Mouse (Mus musculus) embryonic stem cell, embryonic (primary cell): ENCODE data around the gene Upk1a.

Source experiments
- CTCF ChIA-PET, 4 experiments: fragments of 300-600 bp in 2 of 4; fragments of 350-600 bp in 2 of 4; sonication (Branson Sonifier 250); formaldehyde crosslinking; loops; one replicate each; lab custom pipeline; 2022; ENCODE audit warnings: inconsistent platforms in 2 of 4; lab: Charles Lee
- POLR2A ChIA-PET, 4 experiments: fragments of 300-600 bp in 2 of 4; fragments of 350-600 bp in 2 of 4; sonication (Branson Sonifier 250); formaldehyde crosslinking; loops; one replicate each; lab custom pipeline; 2022; ENCODE audit warnings: antibody characterized with exemption in 4 of 4, inconsistent platforms in 1 of 4; lab: Charles Lee

The Upk1a gene

GRCm38 (mm10) chr7:30614454-30614853 is 1.8 kb upstream of the Upk1a start:
- CTCF ChIA-PET, result interaction anchor here (0.6 to 3.2 kb wide), 32 partner anchors 10 to 1459 kb away, joined by 3 to 29 read pairs (median 5); partner anchors contain the start of genes Cox6b1 (in 1 of the 4), Kmt2b (in 1 of the 4), Prodh2 (in 1 of the 4) and Proser3 (in 1 of the 4)
- POLR2A ChIA-PET, result interaction anchor here (0.7 to 5.6 kb wide), 20 partner anchors 7 to 590 kb away, joined by 3 to 58 read pairs (median 6); partner anchors contain the start of genes Cox6b1 (in 3 of the 4), Hspb6 (in 2 of the 4), Kmt2b (in 2 of the 4) and Proser3 (in 2 of the 4)

GRCm38 (mm10) chr7:30613529-30614112 is 974 bp upstream of the Upk1a start:
- ChIA-PET CTCF (interaction anchor here (0.5 to 3.2 kb wide), 58 partner anchors 9 to 1458 kb away, joined by 3 to 29 read pairs (median 4); partner anchors contain the start of genes Cox6b1 (in 2 of the 4), Kmt2b (in 2 of the 4), Alkbh6 (in 1 of the 4) and Haus5 (in 1 of the 4)), POLR2A (interaction anchor here (0.8 to 5.6 kb wide), 17 partner anchors 9 to 589 kb away, joined by 3 to 58 read pairs (median 8); partner anchors contain the start of genes Cox6b1 (in 3 of the 4), Kmt2b (in 2 of the 4), Hspb6 (in 1 of the 4) and Proser3 (in 1 of the 4))

- CTCF ChIA-PET, result interaction anchor here (0.5 to 4.1 kb wide), 19 partner anchors 9 to 488 kb away, joined by 3 to 43 read pairs (median 3); partner anchors contain the start of genes Kmt2b (in 2 of the 4), Zbtb32 (in 2 of the 4), Cox6b1 (in 1 of the 4) and Prodh2 (in 1 of the 4)
- POLR2A ChIA-PET, result interaction anchor here in 2 of 4 experiments (0.6 to 5.6 kb wide), 16 partner anchors 10 to 173 kb away, joined by 3 to 79 read pairs (median 4); partner anchors contain the start of genes Kmt2b (in 2 of the 2), Zbtb32 (in 2 of the 2), Cox6b1 (in 1 of the 2) and Haus5 (in 1 of the 2)
Measured at GRCm38 (mm10) chr7:30610043-30610442, 2.6 kb downstream of the Upk1a start.

DNA sequence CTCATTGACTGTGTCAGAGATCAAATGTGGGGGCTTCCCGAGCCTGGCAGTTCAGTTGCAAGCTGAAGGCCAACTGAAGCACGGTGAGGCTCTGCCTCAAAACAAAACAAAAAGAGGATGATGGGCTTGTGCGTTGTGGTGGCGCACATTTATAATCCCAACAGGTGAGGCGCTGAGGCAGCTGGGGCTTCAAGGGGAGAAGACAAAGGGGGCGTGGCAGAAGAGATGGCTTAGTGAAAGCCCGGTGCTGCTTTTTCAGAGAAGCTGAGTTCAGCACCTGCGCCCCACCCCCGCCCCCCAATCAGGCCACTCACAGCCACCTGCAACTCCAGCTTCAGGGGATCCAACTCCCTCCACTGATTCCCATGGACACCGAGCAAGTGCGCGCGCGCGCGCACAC is 4.2 kb downstream of the Upk1a start:
- ChIA-PET CTCF (interaction anchor here (0.5 to 4.1 kb wide), 41 partner anchors 8 to 666 kb away, joined by 3 to 43 read pairs (median 5); partner anchors contain the start of genes Cox6b1 (in 2 of the 4), Kmt2b (in 2 of the 4), Zbtb32 (in 2 of the 4) and E130208F15Rik (in 1 of the 4)), POLR2A (interaction anchor here (0.6 to 5.6 kb wide), 41 partner anchors 8 to 328 kb away, joined by 3 to 79 read pairs (median 4); partner anchors contain the start of genes Cox6b1 (in 3 of the 4), Hspb6 (in 3 of the 4), Kmt2b (in 3 of the 4) and Proser3 (in 3 of the 4))

DNA sequence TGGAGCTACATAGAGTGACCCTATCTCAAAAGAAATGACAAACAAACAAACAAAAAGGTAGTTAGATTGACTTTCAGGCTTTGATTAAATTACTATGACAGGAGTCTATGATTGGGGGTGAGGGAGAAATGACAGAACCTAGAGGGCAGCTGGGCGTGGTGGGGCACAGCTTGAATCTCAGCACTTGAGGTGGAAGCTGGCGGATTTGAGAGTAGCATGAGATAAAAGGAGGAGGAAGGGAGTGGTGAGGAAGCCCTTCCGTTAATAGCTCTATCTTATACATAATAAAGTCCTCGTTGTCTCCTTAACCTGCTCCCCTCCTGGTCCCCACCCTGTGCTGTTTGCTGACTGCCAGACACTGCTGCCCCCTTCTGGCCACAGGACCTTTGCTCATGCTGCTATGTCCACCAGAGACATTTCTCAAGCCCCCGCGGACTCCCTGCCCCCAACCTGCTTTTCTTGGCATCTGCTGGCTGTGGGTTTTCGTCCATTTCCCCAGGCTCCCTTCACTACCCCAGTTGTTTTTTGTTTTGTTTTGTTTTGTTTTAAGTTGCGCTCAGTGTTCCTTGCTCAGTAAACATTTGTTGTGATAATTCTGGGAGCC is 4.8 kb downstream of the Upk1a start:
- ChIA-PET CTCF (interaction anchor here (0.5 to 4.1 kb wide), 71 partner anchors 9 to 450 kb away, joined by 3 to 43 read pairs (median 4); partner anchors contain the start of genes Cox6b1 (in 3 of the 4), Zbtb32 (in 3 of the 4), Gm49396 (in 2 of the 4) and Hspb6 (in 2 of the 4)), POLR2A (interaction anchor here (0.6 to 5.6 kb wide), 48 partner anchors 8 to 329 kb away, joined by 3 to 79 read pairs (median 4); partner anchors contain the start of genes Cox6b1 (in 3 of the 4), Hspb6 (in 3 of the 4), Kmt2b (in 3 of the 4) and Proser3 (in 3 of the 4))

DNA sequence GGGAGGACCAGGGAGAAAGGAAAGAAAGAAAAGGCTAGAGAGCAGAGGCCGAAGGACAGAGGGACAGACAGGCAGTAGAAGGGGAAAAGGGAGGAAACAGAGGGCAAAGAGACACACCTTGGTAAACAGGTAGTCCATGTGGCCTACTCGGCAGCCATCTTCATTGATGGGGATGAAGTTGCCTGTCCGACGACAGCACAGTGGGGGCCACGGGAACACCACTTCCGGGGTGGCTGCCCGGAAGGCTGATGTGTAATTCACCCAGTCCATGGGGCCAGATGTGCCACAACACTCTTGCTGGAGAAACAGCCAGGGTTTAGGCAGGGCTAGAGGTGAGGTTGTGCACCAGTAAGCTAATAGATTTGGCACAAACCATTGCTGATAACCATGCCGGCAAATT is 7.7 kb downstream of the Upk1a start:
- ChIA-PET POLR2A (interaction anchor here (0.6 to 5.3 kb wide), 18 partner anchors 9 to 352 kb away, joined by 3 to 85 read pairs (median 4); partner anchors contain the start of genes Kmt2b (in 3 of the 4), Cox6b1 (in 1 of the 4), Hspb6 (in 1 of the 4) and Proser3 (in 1 of the 4)), CTCF (interaction anchor here in 3 of 4 experiments (0.6 to 4.4 kb wide), 10 partner anchors 9 to 273 kb away, joined by 3 to 29 read pairs (median 4); partner anchors contain the start of genes Upk1a (in 2 of the 3) and Kmt2b (in 1 of the 3))

DNA sequence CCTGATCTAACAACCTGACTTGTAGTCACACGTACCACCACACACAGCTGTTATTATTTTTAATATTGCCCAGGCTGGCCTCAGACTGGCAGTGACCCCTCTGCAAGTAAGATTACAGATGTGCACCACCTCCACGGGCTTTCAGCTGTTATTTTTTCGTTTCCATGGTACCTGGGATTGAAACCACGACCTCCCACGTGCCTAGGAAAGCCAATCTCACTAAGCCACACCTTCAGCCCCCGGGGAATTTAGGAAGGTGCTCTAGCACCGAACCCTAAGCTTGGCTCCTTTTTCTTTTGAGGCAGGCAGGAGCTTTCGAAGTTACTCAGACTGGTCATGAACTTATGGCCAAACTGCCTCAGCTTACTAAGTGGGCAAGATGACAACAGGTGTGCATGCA is 8.2 kb downstream of the Upk1a start:
- POLR2A ChIA-PET, result interaction anchor here (0.6 to 5.3 kb wide), 21 partner anchors 8 to 352 kb away, joined by 3 to 85 read pairs (median 4); partner anchors contain the start of genes Kmt2b (in 3 of the 4), Cox6b1 (in 1 of the 4), Hspb6 (in 1 of the 4) and Proser3 (in 1 of the 4)
- CTCF ChIA-PET, result interaction anchor here (0.6 to 4.4 kb wide), 12 partner anchors 9 to 273 kb away, joined by 3 to 29 read pairs (median 4); partner anchors contain the start of genes Upk1a (in 2 of the 4) and Kmt2b (in 1 of the 4)

- ChIA-PET POLR2A (interaction anchor here (0.6 to 5.3 kb wide), 37 partner anchors 9 to 322 kb away, joined by 3 to 85 read pairs (median 4); partner anchors contain the start of genes Kmt2b (in 3 of the 4), Cox6b1 (in 2 of the 4), Hspb6 (in 2 of the 4) and Proser3 (in 2 of the 4)), CTCF (interaction anchor here (0.6 to 4.4 kb wide), 13 partner anchors 11 to 507 kb away, joined by 3 to 29 read pairs (median 4); partner anchors contain the start of genes Upk1a (in 2 of the 4) and Cox6b1 (in 1 of the 4))
Measured at GRCm38 (mm10) chr7:30602583-30602982, 10.1 kb downstream of the Upk1a start.

DNA sequence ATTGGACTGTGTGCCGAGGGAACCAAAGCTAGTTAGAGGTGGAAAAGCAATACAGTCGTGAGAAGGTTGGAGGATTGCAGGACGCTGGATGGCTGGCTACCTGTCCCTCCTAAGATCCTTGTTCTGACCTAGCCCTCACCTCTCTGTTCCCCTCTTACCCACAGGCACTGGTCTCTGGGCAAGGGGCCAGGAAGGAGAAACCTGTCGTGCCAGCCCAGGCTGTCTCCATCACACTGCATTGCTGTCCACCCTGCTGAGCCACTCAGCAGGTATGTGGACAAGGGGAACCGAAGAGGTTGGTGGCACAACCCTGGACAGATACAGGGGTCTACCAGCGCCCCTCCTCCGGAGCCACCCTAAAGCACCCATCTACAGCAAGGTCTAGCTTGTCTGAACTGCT is 12.0 kb downstream of the Upk1a start:
- CTCF ChIA-PET, result interaction anchor here in 1 of 4 experiments (1.1 to 1.4 kb wide), 2 partner anchors 13 to 33 kb away, joined by 3 to 5 read pairs; partner anchors contain the start of gene Upk1a

GRCm38 (mm10) chr7:30599933-30600353 is 12.7 kb downstream of the Upk1a start:
- CTCF ChIA-PET, result interaction anchor here in 2 of 4 experiments (0.6 to 1.4 kb wide), 3 partner anchors 12 to 34 kb away, joined by 3 to 5 read pairs (median 5); partner anchors contain the start of gene Upk1a (in 1 of the 2)
- POLR2A ChIA-PET, result interaction anchor here in 2 of 4 experiments (0.9 to 7.1 kb wide), 7 partner anchors 8 to 47 kb away, joined by 3 to 85 read pairs (median 9); partner anchors contain the start of genes Kmt2b (in 2 of the 2), Hspb6 (in 1 of the 2) and Proser3 (in 1 of the 2)

More for the DNA sequence above, 12.0 kb downstream of the Upk1a start:
- POLR2A ChIA-PET, result interaction anchor here (0.6 to 7.1 kb wide), 12 partner anchors 8 to 631 kb away, joined by 3 to 85 read pairs (median 6); partner anchors contain the start of genes Kmt2b (in 2 of the 4), Hspb6 (in 1 of the 4), Proser3 (in 1 of the 4) and Upk1a (in 1 of the 4)

DNA sequence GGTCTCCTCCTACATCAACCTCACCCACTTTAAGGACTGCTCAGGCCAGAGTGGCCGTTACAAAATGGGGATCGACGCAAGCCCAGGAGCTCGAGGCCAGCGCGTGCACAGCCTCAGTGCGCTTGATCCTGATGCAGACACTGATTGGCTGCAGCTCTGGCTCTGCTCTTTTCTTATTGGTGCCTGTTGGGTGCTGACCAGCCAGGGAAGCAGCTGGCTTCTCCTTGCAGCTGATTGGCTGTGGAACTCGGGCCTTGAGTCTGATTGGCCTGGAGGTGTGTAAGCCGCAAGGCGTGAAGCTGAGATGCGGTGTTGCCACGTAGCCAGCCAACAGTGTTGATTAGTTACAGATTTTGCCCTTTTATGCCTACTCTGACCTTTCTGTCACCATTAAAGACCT is 13.9 kb downstream of the Upk1a start, which contains the start of gene Zbtb32:
TSS of gene Zbtb32 (minus strand) at position 124 of the 400 bp plus-strand sequence.
- CTCF ChIA-PET, result interaction anchor here in 3 of 4 experiments (0.6 to 2.0 kb wide), 10 partner anchors 9 to 375 kb away, joined by 3 to 11 read pairs (median 4); partner anchors contain the start of genes Kmt2b (in 2 of the 3), Fam187b (in 1 of the 3) and Lsr (in 1 of the 3)
- POLR2A ChIA-PET, result interaction anchor here in 3 of 4 experiments (0.5 to 7.1 kb wide), 13 partner anchors 9 to 318 kb away, joined by 3 to 45 read pairs (median 4); partner anchors contain the start of genes Kmt2b (in 3 of the 3), Cox6b1 (in 1 of the 3), Hspb6 (in 1 of the 3) and Proser3 (in 1 of the 3)

DNA sequence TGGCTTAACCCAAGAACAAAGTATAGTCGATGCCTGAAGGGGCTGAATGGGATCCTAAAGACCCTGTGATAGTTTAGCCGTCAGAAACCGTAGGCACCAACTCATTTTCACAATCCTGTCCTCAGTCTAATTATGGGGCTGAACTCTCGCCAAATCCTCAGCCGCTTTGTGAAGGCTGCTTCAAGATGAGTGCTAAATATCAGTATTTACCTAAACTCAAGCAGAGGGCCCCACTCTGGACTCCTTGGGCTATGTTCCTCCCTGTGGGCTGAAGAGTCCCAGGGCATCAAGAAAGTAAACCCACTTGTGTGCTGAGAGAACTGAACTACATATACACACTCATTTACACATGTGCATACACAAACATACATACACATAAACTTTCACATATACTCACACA is 15.8 kb downstream of the Upk1a start:
- POLR2A ChIA-PET, result interaction anchor here in 3 of 4 experiments (0.7 to 7.1 kb wide), 7 partner anchors 8 to 104 kb away, joined by 3 to 45 read pairs (median 4); partner anchors contain the start of genes Gm49396 (in 1 of the 3), Kmt2b (in 1 of the 3), Proser3 (in 1 of the 3) and Psenen (in 1 of the 3)
- CTCF ChIA-PET, result interaction anchor here in 3 of 4 experiments (0.8 to 1.4 kb wide), 3 partner anchors 11 to 18 kb away, joined by 3 to 7 read pairs (median 3); no protein-coding TSS in a partner anchor

GRCm38 (mm10) chr7:30596093-30596492 is 16.6 kb downstream of the Upk1a start:
- POLR2A ChIA-PET, result interaction anchor here in 3 of 4 experiments (0.6 to 7.1 kb wide), 9 partner anchors 8 to 1112 kb away, joined by 3 to 45 read pairs (median 3); partner anchors contain the start of genes Gm49396 (in 1 of the 3), Proser3 (in 1 of the 3), Psenen (in 1 of the 3) and U2af1l4 (in 1 of the 3)
- CTCF ChIA-PET, result interaction anchor here in 3 of 4 experiments (0.8 to 1.4 kb wide), 5 partner anchors 12 to 19 kb away, joined by 3 to 7 read pairs (median 5); partner anchors contain the start of gene Upk1a (in 1 of the 3)

- ChIA-PET CTCF (interaction anchor here in 2 of 4 experiments (0.7 to 6.8 kb wide), 2 partner anchors 13 to 14 kb away, joined by 3 to 43 read pairs; no protein-coding TSS in a partner anchor), POLR2A (interaction anchor here in 3 of 4 experiments (0.7 to 8.4 kb wide), 7 partner anchors 8 to 75 kb away, joined by 3 to 85 read pairs (median 14); partner anchors contain the start of gene Upk1a (in 1 of the 3))
Measured at GRCm38 (mm10) chr7:30594510-30595024, 18.1 kb downstream of the Upk1a start.
